Mouse (Mus musculus) cerebellum, adult 9-11 months (tissue): ENCODE measurements around the gene Mroh3.

Experiments used
- DNase-seq: peaks from one replicate; pipeline ENCODE4 v3.0.0; 2022

Gene Mroh3

DNA sequence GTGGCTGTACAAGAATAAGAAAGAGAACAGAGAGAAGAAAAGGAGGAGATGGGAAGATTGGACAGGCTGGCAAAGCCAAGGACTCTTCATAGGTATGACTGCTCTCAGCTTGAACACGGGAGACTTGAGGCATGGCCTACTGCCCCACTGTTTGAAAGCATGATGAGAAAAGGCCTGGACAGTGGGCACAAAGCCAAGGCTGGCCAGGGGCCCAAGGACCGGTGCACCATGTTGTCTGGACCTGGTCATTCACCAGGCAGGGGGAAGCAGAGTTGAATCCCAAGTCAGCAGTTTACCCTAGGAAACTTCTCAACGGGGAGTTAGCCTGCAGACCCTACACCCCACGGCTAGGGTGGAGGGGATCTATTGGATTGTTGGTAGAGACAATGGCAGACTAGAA is 15.2 kb upstream of the Mroh3 start:
- no peak for DNase-seq

DNA sequence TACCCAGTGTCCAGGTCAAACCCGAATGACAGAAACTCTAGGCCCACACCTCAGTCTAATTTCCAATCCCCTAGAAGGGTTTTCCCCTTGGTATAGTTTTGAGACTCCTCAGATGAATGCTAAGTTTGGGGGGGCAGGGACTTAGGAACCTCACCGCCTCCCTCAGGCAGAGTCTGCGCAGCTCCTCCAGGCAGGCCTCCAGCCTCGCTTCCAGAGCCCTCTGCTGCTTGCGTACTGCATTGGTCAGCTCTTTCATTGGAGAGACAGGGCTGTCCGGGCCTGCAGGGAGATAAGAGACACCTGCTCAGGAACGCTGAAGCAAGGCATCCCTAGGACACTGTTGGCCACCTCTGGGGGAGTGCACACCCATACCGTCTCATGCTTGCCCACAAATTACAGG is 14.0 kb upstream of the Mroh3 start:
- no peak for DNase-seq

DNA sequence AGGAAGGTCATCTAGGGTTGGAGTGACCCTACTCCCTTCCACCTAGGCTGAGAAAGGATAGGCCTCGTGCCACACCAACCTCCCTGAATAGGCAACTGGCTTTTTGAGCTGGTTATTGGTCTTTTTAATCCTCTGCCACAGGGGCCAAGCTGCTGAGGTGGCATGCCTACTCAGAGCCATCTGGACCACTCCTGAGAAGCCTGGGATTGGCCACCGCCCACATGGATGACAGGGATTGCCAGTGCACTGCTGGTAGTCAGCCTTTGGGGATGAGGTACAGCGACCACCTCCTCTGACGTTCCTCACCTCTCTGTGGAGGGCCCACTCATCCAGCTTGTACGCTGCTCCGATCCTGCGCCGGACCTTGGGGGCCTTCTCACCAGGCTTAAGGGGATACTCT is 13.2 kb upstream of the Mroh3 start:
- no peak for DNase-seq

DNA sequence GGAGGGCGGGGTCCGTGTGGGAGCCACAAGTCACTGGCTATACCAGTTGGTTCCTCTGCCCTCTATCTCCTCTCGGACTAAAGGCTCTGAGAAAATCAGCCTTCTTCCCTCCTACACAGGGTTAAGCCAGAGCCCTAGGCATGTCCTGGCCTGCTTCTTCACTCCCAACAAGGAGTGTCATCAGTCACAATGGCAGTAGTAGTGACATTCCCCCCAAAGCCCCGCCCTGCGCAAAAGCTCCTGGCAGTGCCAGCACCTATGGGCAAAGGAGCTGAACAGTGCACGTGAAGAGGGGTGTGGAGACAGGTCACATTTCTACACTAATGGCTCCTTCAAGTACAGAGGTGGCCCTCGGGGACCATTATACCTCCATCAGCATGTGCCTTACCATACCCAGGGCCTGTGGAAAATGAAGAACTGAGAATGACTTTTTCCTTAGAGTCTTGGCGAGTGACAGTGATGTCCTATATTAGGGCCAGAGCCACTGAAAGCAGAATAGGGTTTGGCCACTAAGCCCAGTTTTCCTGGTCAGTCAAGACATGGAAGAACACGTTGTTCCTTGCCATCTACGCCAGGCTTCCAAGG is 11.2 kb upstream of the Mroh3 start:
- no peak for DNase-seq

DNA sequence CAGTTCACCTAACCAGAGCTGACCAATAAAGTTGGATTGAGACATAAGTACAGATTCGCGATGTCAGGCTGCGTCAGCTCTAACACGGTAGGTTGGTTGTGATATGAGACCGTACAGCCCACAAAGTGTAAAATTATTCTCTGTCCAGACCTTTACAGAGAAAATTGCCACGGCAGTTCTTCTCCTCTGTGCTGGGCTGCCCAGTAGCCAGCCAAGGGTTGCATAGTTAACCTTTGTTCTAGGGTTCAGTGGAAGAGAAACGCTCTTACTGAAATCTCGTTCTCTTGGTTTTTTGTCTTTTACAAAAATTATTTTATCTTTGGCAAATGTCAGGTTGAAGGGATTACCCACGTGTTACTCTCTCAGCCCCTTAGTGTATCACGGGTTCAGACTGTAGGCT is 9.8 kb upstream of the Mroh3 start:
- DNase-seq: no peak

DNA sequence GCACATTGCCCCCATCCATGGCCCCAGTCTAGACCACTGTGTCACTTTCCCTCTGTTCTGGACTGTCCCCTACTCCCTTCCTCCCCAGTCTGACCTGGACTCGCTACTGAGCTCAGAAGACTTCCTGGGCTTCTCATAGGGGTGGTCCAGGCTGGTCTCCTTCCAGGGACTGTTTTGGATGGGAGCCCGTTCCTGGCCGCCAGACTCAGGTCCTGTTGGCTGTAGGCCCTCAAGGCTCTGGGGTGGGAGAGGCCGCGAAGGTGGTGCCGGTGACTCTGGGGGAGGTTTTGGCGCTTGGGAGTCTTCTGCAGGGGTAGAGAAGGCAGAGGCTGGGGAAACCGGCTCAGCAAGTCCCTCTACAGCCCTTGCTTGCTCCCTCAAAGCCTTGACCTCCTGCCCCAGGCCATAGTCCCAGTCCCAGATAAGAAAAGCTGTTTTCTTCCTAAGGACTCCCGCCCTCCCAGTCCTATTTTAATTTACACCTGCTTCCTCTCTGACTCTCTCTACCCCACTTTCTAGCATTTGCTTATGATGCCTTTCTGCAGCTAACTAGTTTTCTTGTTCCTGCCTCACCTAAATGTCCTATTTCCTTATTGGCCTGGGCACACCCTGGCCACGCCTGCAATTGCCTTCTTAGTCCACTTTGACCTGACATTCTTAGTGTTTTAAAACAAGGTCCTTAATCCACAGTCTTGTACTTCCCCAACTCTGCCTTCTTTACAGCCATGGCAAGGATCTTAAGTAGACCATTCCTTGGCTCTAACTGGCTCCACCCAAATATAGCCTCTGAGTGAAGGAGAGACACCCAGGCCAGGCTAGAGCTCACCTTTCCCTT is 7.6 kb upstream of the Mroh3 start:
- DNase-seq: no peak

DNA sequence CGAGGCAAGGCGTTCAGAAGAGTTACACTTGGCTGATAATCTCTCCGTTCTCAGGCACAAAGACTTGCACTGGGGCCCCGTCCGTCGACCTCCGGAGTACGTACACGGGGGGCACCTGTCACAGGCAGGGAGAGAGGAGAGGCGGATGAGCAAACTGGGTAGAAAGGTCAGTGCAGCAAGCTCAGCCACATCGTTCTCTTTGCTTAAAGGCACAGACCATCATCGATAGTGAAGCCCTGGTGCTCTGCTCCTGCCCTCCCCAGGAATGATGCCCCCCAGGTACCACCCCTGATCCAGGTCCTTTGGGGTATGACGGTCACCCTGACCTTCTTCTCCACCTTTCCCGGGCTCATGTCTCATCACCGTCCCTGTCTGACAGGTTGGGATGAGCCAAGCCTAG is 1.7 kb upstream of the Mroh3 start:
- no peak for DNase-seq

DNA sequence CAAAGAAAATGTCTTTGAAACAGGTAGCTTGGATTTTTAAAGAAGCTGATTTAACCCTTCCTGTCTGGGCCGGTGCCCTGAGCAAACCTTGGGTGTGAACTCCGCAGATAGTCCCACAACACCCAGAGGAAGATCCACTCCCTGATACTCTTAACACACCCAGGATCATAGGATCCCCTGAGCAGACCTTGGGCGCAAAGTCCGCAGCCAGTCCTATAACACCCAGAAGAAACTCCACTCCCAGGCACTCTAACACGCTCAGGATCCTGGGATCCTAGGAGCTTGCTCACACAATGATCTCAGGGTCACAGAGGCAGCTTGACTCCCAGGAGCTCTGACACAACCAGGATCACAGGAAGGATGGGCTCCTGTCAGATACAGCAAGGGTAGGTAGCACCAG is 22.6 kb downstream of the Mroh3 start:
- no peak for DNase-seq

DNA sequence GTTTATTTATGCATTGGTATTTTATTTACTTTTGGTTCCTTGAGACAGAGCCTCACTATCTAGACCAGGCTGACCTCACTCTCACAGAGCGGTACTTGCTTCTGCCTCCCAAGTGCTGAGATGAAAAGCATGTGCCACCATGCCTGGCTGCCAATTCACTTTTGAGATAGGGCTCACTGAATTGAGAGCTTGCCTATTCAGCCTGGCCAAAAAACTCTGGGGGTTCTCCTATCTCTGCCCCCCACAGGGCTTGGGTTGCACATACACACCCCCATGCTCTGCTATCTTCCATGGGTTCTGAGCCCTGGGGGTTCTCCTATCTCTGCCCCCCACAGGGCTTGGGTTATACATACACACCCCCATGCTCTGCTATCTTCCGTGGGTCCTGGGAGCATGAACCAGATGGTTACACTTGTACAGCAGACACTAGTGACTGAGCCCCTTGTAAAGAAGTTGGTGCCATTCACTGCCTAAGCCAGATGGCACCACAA is 33.1 kb downstream of the Mroh3 start:
- no peak for DNase-seq

DNA sequence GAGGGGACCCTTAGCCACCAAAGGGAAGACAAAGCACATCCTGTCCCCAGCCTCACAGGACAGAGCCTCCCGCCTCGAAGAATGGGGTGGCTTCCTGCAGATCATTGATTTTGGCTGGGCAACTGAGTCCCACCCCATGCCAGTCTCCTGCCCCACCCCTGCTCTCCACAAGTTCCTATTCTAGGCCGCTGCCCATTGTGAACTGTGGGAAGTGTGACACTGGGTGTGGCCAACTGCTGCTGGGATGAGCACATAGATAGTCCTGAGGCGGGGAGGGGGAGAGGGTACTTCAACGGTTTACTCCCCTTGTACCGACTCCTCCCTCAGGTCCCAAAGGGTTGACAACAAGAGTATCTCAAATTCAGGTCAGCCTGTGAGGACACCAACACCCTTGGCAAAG is 33.9 kb downstream of the Mroh3 start:
- DNase-seq: no peak

DNA sequence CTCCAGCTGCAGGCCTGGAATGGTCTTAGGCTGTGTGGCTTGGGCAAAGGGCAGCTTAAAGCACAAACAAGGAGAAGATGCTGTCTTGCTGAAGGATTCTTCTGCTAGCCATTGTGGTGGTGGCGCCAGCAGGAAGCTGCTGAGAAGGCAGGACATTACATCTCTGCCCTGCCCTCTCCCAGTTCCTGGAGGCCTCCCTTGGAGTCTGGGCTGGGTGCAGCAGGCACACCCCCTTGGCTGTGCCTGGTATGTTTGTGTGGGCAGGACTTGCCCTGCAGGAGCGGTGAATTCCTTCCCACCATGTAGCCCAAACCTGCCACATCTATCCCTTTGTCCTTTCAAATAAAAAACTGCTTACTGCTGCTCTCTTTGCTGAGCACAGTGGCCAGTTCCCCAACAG is 35.5 kb downstream of the Mroh3 start:
- no peak for DNase-seq

DNA sequence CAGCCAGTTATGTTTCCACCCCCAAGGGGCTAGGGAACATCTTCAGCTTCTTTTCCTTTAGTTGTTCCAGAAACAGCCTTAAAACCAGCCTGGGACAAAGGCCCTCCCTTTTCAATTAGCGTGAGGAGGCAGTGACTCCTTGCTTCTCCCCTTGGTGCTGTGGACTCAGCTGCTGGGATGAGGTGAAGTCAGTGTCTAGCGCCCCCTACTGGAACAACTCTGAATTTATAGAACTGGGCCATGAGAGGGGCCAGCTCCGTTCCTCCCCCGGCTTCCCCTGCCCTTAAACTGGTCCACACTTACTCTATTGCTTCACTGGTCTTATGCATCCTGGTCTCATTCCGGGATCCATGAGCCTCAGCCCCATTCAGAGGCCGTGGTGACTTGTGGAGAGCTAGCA is 37.4 kb downstream of the Mroh3 start:
- peak; percentile 41 for DNase-seq

DNA sequence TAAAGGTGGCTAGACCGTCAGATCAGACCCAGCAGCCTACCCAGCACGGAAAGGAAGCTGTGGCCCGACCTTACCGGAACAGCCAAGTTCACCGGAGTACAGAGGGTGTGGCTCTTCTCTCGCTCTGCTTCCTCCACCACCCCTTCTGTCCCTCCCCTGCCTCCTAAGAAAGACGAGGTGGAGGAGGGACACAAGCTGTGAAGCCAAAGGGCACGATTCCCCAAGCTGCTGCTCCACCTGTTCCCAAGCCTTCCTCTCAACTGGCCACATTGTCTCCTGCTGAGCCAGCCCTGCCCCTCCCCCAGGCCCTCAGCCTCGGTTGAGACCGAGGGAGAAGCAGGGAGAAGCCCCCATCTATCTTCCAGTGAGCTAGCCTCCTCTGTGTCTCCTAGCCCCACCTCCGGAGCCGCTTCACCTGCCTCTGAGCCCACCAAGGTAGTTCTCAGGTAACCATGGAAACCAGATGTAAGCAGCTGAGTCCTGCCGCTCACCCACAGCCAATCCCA is 38.5 kb downstream of the Mroh3 start:
- no peak for DNase-seq

DNA sequence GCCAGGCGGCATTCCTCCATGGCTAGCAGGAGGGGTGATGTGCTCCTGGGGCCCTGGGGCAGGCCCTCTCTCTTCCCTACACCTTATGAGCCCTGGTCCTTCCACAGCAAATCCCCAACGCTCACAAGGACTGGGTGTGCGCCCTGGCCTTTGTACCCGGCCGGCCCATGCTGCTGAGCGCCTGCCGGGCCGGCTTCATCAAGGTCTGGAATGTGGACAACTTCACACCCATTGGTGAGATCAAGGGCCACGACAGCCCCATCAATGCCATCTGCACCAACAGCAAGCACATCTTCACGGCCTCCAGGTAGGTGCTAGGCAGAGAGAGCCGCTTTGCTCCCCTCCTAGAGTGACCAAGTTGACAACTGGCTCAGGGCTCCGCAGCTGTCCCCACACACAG is 39.9 kb downstream of the Mroh3 start:
- no peak for DNase-seq

DNA sequence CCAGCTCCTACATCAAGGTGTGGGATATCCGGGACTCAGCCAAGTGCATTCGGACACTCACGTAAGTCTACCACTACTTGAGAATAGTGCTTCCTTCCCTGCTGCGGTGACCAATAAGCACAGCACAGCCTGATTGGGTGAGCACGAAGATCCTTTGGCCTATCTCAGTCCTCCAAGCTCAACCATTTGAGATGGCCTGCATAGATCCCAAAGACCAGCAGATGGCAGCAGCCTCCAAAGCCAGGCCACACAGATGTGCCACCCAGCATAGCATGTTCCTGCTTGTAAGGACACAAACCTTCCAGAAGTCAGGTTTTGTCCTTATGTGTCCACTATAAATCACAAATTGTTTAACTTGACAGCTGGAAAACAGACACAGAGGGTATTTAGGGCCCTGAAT is 42.5 kb downstream of the Mroh3 start:
- DNase-seq: peak; percentile 71

DNA sequence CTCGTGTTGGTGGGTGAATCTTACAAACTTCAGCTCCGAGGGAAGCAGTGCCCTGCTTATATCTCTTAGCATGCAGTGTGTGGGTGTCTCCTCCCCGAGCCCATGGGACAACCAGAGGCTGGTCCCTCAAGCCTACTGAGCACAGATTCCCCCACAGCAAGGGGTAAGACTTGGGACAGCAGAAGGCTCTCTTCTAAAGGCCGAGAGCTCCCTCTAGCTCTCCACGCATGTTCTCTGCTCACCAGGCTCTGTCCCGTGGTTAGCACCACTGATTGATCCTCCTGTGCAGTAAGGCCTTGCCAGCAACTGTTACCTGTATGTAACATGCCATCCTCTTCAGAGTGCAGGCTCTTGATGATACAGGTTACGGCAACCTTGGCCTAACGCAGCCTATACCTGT is 45.0 kb downstream of the Mroh3 start:
- no peak for DNase-seq

DNA sequence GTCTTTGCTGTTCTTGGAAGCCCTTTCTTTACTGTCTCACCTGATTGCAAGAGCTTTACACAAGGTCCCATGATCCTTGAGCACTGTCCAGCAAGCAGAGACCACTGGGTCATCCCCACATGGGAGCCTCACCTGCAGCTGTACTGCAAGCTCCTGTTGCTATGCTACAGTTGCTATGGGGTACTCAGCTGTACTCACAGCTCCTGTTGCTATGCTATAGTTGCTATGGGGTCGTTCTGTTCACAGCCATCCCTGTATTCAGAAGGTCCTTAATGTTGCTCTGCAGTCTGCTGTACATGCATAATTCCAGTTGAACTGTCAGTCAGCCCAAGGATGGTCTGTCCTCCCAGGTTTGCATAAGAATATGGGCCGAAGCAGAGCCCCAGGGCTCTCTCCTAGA is 47.2 kb downstream of the Mroh3 start:
- DNase-seq: no peak

DNA sequence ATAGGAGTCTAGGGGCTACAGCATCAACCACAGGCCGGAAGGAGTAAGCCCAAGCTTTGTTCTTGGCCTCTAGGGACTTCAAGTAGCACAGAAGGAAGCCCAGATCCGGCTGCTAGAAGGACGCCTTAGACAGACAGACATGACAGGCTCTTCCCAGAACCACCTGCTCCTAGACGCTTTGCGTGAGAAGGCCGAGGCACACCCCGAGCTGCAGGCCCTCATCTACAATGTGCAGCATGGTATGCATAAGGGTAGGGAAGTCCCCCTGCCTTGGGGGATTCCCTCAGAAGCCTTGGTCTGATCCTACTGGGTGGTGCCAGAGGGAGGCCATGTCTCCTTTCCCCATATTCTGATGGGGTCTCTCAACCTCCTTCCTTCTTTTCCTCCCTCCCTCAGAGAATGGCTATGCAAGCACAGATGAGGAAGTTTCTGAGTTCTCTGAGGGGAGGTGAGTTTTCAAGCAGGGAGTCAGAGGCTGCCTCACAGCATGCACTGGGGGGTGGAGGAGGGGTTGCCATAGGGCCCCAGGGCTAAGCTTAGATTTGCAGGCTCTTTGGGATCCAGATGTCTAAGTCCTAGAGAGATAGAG is 51.2 kb downstream of the Mroh3 start:
- no peak for DNase-seq

DNA sequence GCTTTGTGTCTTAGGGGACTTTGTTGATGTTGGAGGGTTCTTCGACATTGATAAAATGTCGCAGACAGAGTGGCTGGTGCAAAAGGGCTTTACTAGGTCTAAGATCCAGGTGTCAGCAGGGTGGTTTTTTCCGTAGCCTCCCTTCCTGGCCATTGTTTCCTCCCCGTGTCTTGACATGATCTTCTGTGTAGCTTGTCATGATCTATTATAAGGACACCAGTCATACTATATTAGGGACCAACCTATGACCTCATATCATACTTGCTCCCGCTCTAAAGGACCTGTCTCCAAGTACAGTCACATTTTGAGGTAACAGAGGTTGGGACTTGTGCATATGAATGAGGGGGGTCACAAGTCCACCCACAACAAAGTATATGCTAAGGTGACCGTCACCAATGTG is 51.7 kb downstream of the Mroh3 start:
- DNase-seq: no peak

DNA sequence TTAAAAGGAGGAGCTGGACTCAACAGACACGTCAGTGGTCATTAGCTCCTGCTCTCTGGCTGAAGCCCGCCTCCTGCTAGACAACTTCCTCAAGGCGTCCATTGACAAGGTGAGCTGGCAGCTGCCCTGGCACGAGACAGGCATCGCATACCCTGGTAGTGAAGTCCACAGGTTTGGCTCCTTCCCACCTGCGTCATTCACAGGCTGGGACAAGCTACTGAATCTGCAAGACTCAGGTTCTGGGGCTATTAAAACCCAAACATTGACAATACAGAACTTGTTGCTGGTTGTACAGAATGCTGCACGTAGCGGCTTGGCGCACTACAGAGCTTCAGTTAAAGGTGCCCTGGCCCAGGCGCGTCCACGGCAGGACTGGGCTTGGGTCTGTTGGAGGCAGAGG is 52.3 kb downstream of the Mroh3 start:
- DNase-seq: no peak

DNA sequence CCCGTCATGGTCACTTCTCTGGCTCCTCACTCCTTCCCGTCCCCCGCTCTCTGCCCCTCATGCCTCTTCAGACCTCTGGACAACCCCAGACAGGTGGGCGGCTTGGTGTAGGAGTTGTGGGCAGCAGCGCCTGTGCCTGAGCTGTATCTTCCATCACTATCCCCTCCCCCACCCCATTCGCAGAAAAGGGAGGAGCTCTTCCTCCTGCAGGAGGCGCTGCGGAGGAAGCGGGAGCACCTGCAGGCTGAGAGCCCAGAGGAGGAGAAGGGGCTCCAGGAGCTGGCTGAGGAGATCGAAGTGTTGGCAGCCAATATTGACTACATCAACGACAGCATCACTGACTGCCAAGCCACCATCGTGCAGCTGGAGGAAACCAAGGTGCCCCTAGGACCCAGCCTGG is 52.8 kb downstream of the Mroh3 start:
- no peak for DNase-seq

DNA sequence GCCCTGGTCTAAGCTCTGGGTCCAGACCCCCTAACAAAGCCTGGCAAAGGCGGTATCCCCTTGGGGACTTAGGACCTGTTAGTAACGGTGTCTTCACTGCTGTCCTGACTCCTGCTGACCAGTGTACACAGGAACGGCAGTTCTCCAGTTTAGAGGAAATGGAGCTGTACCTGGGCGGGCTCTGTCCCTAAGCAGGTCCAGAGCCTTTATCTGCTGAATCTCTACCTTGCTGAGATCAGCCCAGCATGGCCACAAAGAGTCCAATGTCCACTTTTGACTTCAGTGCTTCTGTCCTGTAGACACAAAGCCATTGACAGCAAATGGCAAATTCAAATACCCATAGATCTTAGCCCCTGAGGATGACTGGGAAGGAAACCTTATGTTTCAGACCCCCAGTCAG is 55.7 kb downstream of the Mroh3 start:
- DNase-seq: no peak

DNA sequence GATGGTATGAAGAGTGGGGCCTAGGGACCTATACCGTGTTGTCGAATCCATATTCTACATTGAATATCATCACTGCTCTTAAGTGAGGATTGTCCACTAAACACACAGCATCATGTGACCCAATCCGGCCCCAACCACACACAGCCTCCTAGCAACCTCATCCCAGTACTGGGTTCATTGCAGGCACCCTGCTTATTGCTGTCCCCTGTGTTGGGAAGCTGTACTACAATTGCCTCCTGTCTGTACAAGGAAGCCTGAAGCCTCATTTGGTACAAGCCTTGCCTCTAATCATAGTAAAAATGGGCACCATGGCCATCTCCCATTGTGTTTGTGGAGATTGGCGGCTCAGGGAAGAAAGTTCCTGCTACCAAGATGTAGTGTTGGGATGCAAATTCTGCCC is 56.3 kb downstream of the Mroh3 start:
- DNase-seq: no peak

DNA sequence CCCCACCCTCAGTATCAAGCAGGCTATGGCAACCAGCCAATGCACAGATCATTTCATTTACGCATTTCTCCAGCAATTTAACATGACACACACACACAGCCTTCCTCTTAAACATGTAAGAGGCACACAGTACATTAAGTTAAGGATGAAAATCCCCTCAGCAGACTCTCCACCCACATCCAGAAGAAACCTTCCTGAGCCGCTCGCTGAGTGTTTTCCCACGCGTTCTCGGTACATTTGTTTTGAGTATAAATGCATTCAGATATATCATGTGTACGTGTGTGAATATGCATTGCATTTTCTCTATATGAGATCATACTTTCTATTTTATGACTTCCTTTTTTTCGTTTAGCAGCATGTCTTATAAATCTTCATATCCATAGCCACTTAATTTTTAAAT is 61.3 kb downstream of the Mroh3 start:
- DNase-seq: no peak
